Mouse (Mus musculus): Measurements from ENCODE around the gene Barhl2.

Barhl2 gene

DNA sequence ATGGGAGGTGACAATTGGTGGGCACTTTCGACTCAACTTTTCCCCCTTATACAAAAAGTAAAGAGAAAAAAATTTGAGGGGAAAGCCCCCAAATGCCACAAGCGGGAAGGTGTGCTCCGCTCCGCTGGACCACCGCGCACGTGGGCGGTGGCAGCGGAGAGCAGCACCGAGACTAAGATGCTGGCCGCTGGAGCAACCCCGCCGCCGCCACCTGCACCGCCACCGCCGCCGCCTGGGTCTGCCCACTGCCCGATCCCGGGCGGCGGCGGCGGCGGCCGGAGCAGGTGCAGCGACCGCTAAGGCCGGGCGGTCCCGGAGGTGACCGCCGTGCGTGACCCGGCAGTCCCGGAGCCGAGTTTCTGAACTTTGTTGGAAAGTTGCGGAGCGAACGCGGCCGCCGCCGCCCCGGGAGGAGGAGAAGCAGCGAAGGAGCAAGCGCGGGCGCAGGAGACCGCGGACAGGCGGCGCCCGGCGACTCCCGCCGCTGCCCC lies at the start of gene Barhl2:
Gene Barhl2, minus strand, starts transcription at position 181 of the 491 bp plus-strand sequence.
- no peak for DNase-seq (ENCODE audit: low read depth, low spot score)

DNA sequence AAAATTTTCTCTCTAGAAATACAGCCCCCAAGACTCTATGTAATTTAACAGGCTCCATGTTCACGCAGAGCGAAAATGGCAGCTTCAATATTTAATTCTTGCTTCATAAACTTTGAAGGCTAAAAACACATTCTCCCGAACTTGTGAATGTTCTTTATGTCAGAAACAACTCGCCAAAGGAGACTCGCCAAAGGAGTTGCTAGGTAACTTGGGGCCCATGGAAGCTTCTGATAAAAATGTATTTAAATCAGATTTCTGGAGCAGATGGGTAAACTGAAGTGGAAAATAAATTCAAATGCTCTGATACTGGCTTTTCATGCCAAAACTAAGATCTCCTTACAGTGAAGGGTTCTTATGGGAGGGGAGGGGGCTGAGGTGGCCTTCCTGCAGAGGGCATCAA lies 48.1 kb upstream of the Barhl2 start:
- no peak for DNase-seq (ENCODE audit: low read depth, low spot score)

GRCm38 (mm10) chr5:106502684-106503545 lies 44.9 kb upstream of the Barhl2 start:
- no peak for DNase-seq (ENCODE audit: low read depth, low spot score)

- DNase-seq (ENCODE audit: low read depth, low spot score) = no peak
These were observed 44.3 kb upstream of the Barhl2 start for GRCm38 (mm10) chr5:106502271-106502670.

- no peak for DNase-seq (ENCODE audit: low read depth, low spot score)
These were observed 33.8 kb upstream of the Barhl2 start for GRCm38 (mm10) chr5:106491771-106492170.

- no peak for DNase-seq (ENCODE audit: low read depth, low spot score)
These were observed 14.1 kb upstream of the Barhl2 start for GRCm38 (mm10) chr5:106472105-106472500.

DNA sequence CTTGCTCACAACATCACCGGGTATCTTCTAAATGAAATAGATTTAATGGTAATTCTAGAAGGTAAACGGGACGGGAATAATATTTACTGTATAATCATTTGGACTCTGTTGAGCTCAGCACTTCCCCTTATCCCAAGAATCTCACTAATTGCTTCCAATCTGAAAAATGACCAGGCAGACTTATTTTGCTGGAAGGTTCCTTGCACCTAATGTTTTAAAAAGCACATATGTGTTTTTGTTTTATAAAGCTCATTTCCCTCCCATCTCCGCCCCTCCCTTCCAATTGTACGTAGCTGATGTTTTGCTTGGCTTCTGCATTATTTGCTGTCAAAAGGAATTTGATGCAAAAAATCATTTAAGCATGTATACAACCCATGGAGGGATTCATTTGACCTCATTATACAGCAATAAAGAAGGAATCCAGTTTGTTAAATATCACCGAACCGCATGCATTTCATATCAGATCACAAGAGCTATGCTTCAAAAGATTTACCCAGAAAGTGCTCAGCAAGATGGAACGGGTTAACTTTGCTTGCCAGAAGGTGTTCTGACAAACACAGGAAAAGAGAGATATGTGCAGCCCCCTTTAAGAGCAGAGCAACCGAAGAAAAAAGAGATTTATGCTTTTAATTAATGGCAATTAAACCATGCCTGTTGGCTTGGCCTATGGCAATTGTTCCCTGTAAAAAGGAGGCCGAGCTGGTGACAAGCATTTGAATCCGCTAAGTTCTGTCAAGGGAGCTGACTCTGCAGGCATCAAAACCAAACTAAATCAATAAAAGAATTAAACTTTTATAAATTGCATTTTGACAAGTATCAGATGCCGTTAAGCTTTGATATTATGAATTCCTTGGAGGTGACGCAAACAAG lies 13.5 kb upstream of the Barhl2 start:
- no peak for DNase-seq (ENCODE audit: low read depth, low spot score)

DNA sequence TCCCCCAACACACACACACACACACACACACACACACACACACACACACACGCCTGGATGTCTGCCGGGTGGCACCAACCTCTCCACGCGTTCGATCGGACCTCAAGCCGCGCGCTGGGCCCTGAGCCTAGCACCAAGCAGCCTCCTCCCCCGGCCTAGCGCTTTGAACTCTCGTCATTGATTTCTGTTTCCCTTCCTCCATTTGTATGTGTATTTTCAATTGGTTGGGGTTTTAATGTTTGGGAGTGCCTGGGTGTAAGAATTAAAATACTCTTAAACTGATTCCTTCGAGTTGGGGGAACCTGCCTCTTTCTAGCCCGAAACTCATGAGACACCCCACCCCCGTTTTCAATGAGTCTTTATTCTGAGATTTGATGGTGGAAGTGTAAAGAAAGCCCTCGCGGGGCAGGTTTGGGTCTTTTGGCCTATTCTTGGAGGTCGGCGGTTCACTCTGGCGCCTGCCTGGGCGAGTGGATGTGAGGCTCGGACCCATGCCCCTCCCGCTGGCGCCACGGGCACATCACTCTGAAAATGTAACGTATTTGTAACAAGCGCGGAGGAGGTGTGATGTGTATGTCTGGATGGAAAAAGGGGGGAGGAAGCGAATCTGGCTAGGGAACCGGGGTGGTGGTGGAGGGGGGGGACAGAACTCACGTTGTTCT lies 7.3 kb upstream of the Barhl2 start:
- no peak for DNase-seq (ENCODE audit: low read depth, low spot score)

- no peak for DNase-seq (ENCODE audit: low read depth, low spot score)
These were observed 6.6 kb upstream of the Barhl2 start for GRCm38 (mm10) chr5:106464336-106465128.

DNA sequence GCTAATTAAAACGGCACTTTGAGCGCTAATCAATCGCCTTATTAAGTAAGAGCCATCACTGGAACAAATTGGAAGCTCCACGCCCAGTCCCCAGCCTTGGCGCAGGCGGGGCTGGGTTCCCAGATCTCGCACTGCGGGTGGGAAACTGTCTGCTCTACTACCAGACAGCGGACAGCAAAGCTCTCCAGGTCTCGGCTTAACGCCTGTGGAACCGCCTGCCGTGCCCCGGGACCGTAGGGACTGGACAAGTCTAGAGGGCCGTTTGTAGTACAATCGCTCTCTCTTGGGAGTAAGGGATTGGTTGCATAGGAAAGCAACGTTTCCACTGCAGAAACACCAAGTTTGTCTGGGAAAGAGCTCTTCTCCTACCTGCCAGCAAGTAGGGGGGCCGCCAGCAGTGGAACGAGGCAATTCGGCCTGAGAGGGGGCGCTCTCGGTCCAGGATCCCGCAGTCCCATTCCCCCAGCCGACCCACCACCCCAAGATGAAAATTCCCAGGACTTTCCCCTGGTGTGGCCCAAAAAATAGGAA lies 5.8 kb upstream of the Barhl2 start:
- no peak for DNase-seq (ENCODE audit: low read depth, low spot score)

DNA sequence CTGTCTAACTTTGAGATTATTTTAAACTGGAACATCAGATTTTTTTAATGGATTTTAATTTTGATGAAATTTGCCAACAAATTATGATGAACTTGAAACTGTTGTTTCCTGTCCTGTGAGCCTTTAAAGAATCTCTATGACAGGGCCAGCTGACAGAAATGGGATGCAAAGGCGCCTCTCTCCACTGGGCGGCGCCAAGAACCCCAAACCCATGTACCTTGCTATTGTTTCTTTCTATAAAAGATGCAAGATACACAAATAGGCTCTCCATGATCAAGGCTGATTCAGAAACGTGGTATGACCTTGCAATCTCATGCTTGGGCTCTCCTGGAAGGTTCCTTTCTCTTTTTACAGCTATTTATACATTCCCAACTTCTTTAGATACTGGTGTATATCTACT lies 3.9 kb upstream of the Barhl2 start:
- DNase-seq (ENCODE audit: low read depth, low spot score) = peak; percentile 45

DNA sequence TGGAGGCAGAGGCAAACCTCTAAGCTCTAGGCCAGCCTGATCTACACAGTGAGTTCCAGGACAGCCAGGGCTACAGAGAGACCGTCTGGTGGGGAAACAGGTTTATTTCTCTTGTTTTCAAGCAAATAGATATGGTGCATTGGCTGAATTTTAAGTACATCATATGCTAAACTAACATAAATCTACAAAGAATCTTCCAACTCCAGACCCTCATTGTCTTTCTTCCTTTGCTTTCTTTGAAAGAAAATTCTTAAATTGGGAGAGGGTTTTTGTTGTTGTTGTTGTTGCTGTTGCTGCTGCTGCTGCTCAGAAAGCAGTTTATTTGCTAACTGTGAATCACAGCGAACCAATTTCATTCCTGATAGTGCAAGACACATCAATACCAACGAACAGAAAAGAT lies 3.5 kb upstream of the Barhl2 start:
- DNase-seq (ENCODE audit: low read depth, low spot score) = no peak

DNA sequence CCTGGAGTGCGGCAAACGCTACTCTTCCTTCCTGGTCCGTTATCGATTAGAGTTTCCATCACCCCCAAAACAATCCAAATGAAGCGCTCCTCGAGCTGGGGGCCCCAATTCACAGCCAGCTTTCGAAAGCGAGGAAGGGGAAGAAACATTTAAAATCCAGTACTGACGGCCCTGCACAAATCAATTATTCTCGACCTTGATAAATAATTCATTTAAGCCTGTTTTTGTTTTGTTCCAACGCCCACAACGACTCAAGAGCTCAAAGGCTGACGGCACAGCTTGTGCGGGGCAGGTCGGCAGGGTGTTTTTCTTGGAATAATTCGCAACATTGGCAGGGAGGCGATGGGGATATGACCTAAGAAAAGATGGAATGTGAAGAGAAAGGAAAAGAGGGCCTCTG lies 2.6 kb upstream of the Barhl2 start:
- DNase-seq (ENCODE audit: low read depth, low spot score) = no peak

GRCm38 (mm10) chr5:106460001-106460511 lies 2.1 kb upstream of the Barhl2 start:
- DNase-seq (ENCODE audit: low read depth, low spot score) = no peak

GRCm38 (mm10) chr5:106459120-106459641 lies 1.2 kb upstream of the Barhl2 start:
- DNase-seq (ENCODE audit: low read depth, low spot score) = no peak

DNA sequence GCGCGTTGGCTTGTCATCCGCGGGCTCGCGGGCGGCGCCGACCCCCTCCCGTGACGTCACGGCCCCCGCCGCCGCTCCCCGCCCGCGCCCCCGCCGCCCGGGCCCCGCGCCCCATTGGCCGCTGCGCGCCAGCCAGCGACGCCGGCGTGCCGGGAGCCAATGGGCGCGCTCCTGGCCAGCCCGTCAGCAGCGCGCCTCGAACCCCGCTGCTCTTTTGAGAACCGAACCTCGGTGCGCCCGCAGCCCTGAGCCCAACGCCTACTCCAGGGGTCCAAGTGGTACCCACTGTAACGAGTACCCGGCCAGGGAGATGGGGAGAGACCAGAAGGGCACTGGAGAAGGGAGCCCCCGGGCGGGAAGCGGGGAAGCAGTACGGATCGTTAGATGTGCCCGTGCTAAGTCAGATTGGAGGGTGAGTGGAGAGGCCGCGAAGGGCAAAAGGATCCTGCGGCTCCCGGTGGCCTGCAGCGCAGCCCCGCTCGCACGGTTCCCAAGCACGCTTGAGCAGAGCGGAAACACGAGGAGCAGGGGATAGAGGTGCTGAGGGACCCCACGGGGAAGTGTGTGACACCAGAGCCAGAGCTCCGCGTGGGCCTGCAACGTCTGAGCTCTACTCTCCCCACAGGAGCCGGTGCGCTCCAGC lies 632 bp upstream of the Barhl2 start:
- DNase-seq (ENCODE audit: low read depth, low spot score) = no peak

DNA sequence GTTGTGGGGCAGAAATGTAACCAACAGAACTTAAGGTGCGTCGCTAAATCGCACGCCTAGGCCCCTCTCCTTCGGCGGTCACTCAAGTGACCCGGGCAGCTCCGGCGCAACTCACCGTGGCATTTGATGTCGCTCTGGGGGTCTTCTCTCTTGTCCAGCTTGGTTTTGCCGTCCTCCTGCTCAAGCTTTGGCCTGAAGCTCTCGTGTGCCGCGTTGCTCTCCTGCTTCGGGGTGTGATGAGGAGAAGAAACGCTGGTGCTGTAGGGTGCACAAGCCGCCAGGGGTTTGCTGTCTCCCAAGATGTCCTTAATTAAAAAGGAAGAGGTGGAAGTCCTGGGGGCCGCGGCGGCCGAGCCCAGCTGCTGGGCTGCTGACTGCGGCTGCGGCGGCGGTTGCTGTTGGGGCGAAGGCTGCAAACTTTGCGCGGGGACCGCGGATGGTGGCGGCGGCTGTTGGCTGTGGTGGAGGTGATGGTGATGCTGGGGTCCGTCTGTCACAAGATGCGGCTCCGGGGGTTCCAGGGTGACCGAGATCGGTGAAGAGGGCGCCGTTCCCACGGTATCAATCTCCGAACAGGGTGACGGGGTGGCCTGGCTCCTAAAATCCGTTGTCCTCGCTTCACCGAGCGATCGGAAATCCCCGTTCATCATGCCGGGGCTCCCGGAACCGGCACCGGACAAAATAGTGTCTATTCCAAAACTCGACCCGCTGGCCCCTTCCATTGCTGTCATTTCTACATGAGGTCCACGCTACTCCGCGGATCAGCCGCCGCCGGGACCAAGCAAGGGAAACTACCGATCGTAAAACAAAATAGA lies 648 bp downstream of the Barhl2 start:
- DNase-seq (ENCODE audit: low read depth, low spot score) = no peak

DNA sequence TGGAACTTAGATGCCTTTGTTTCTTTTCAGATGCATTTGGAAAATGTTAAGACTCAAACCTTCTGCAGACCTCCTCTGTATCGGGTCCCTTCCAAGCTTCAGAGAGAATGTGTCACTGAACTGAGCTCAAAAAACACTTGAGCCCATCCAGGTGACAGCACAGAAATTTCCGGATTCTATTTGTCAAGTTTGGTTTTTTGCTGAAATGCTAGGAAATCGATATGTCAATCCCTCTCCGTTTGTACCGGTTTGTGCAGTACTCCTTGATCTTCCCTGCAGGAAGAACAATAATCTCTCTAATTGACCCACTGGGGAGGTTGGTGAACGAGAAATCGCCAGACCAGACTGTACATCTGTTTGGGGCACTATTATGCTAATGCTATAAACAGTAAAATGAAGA lies 2.0 kb downstream of the Barhl2 start:
- DNase-seq (ENCODE audit: low read depth, low spot score) = no peak
